Mouse (Mus musculus) lung, adult 10 weeks (tissue): ENCODE data around the gene Zmynd10. TPM values are rescaled to one million over a fixed set of nuclear protein-coding genes. Genes with fewer than 3 reads are reported as not detected.

Source experiments
- polyA plus RNA-seq: library from polyadenylated mRNA; stranded (reverse); fragments of 350-450 nt; fragmentation: Illumina TruSeq; extraction: RNeasy Lipid Tissue Mini Kit (QIAGEN cat#74804); gene quantifications from one replicate; pipeline ENCODE4 v1.2.3, GENCODE M21; 2014; ENCODE audit warnings: low read depth, low replicate concordance; ENCODE audit not compliant: insufficient read depth

Gene Zmynd10
- 11.5 TPM for polyA plus RNA-seq

GRCm38 (mm10) chr9:107547026-107547425 is at the start of gene Zmynd10:
Zmynd10 (plus strand) TSS chr9:107547298.

GRCm38 (mm10) chr9:107533791-107534407 is 13.2 kb upstream of the Zmynd10 start, which contains the start of gene Tmem115:
Tmem115 (plus strand) TSS chr9:107533945.

GRCm38 (mm10) chr9:107541474-107542351 is 5.4 kb upstream of the Zmynd10 start, which contains the start of the genes Cyb561d2 and Nprl2:
Cyb561d2 (minus strand) TSS chr9:107542193.
Nprl2 (plus strand) TSS chr9:107542226.

GRCm38 (mm10) chr9:107551117-107551889 is 4.2 kb downstream of the Zmynd10 start, which contains the start of gene Rassf1:
Rassf1 (plus strand) TSS chr9:107551555.

GRCm38 (mm10) chr9:107563029-107563581 is 16.0 kb downstream of the Zmynd10 start, which contains the start of gene Tusc2:
Tusc2 (plus strand) TSS chr9:107563255.

GRCm38 (mm10) chr9:107567702-107568319 is 20.7 kb downstream of the Zmynd10 start, which contains the start of gene Hyal2:
Hyal2 (plus strand) TSS chr9:107567945.

GRCm38 (mm10) chr9:107576357-107577107 is 29.4 kb downstream of the Zmynd10 start, which contains the start of gene Hyal1:
Hyal1 (plus strand) TSS chr9:107576927.

GRCm38 (mm10) chr9:107578587-107578986 is 31.5 kb downstream of the Zmynd10 start, which contains the start of gene Naa80:
Naa80 (plus strand) TSS chr9:107578887.

GRCm38 (mm10) chr9:107580501-107581317 is 33.6 kb downstream of the Zmynd10 start, which contains the start of gene Hyal3:
Hyal3 (plus strand) TSS chr9:107580818.

GRCm38 (mm10) chr9:107586974-107587832 is 40.1 kb downstream of the Zmynd10 start, which contains the start of gene Ifrd2:
Ifrd2 (plus strand) TSS chr9:107587642.

Other genes starting within 250 kb of the Zmynd10 start
- gene Hemk1, start 208.9 kb upstream of the Zmynd10 start, polyA plus RNA-seq: 8.4 TPM
- 0.11 TPM for gene 6430571L13Rik, start 206.7 kb upstream of the Zmynd10 start, polyA plus RNA-seq
- 0.14 TPM for gene Cacna2d2, start 147.7 kb upstream of the Zmynd10 start, polyA plus RNA-seq
- gene Tmem115, start 13.4 kb upstream of the Zmynd10 start, polyA plus RNA-seq: 22.6 TPM
- gene Cyb561d2, start 5.1 kb upstream of the Zmynd10 start, polyA plus RNA-seq: 16.0 TPM
- gene Nprl2, start 5.1 kb upstream of the Zmynd10 start, polyA plus RNA-seq: 20.2 TPM
- 48.4 TPM for gene Rassf1, start 4.3 kb downstream of the Zmynd10 start, polyA plus RNA-seq
- gene Tusc2, start 16.0 kb downstream of the Zmynd10 start, polyA plus RNA-seq: 34.0 TPM
- 90.7 TPM for gene Hyal2, start 20.6 kb downstream of the Zmynd10 start, polyA plus RNA-seq
- 7.3 TPM for gene Hyal1, start 29.6 kb downstream of the Zmynd10 start, polyA plus RNA-seq
- gene Naa80, start 31.6 kb downstream of the Zmynd10 start, polyA plus RNA-seq: 23.3 TPM
- 0.70 TPM for gene Hyal3, start 33.5 kb downstream of the Zmynd10 start, polyA plus RNA-seq
- 13.8 TPM for gene Ifrd2, start 40.3 kb downstream of the Zmynd10 start, polyA plus RNA-seq
- 23.9 TPM for gene Sema3b, start 61.9 kb downstream of the Zmynd10 start, polyA plus RNA-seq
- 294 TPM for gene Gnai2, start 88.1 kb downstream of the Zmynd10 start, polyA plus RNA-seq
- gene Slc38a3, start 122.2 kb downstream of the Zmynd10 start, polyA plus RNA-seq: 0.32 TPM
- gene Gnat1, start 132.4 kb downstream of the Zmynd10 start, polyA plus RNA-seq: not detected
- gene Sema3f, start 163.2 kb downstream of the Zmynd10 start, polyA plus RNA-seq: 64.9 TPM
- 46.7 TPM for gene Rbm5, start 223.7 kb downstream of the Zmynd10 start, polyA plus RNA-seq